Mouse (Mus musculus) common myeloid progenitor, adult 5-6 weeks (primary cell): ENCODE results near the gene Jaml. TPM values are rescaled to one million over a fixed set of nuclear protein-coding genes. Genes with fewer than 3 reads are reported as not detected.
"Not testable (repeated sequence)": the region's sequence is repeated elsewhere in the genome, so short reads cannot be mapped to it uniquely, and the experiment has no call there.

Source experiments
- ATAC-seq: replicated peaks from 2 replicates; pipeline ENCODE4 v1.8.0; 2016; ENCODE audit warnings: low read depth, mild to moderate bottlenecking, moderate TSS enrichment, inconsistent platforms; ENCODE audit not compliant: poor library complexity, severe bottlenecking
- total RNA-seq: library from RNA; stranded (forward); fragments of 200-1000, 187-1606 nt; gene quantifications from 2 replicates; pipeline ENCODE4 v1.2.3, GENCODE M21; 2017

The Jaml gene
- 1.6 and 6.1 TPM in 2 replicates for total RNA-seq

GRCm38 (mm10) chr9:45079011-45079410 is at the start of gene Jaml:
Gene Jaml, plus strand, starts transcription at chr9:45079183.
- ATAC-seq: peak; percentile 97

- ATAC-seq: no peak
These were observed 48.6 kb upstream of the Jaml start for GRCm38 (mm10) chr9:45030341-45030740.

- no peak for ATAC-seq
These were observed 46.7 kb upstream of the Jaml start for GRCm38 (mm10) chr9:45032261-45032660.

GRCm38 (mm10) chr9:45034526-45034925 is 44.5 kb upstream of the Jaml start:
- ATAC-seq: no peak

- not testable (repeated sequence) for ATAC-seq
These were observed 41.2 kb upstream of the Jaml start for GRCm38 (mm10) chr9:45037803-45038202.

GRCm38 (mm10) chr9:45039499-45039898 is 39.5 kb upstream of the Jaml start, which contains the start of gene Mpzl2:
Gene Mpzl2, plus strand, starts transcription at chr9:45039799.
- ATAC-seq: no peak

GRCm38 (mm10) chr9:45040066-45040845 is 38.7 kb upstream of the Jaml start:
- ATAC-seq: no peak

- peak; percentile 90 for ATAC-seq
These were observed 37.7 kb upstream of the Jaml start for GRCm38 (mm10) chr9:45041131-45041838.

- 0 out of 2 replicates have a peak, but pooled peaks have one; percentile 16 for ATAC-seq
These were observed 36.8 kb upstream of the Jaml start for GRCm38 (mm10) chr9:45042056-45042720.

- ATAC-seq: no peak
These were observed 36.0 kb upstream of the Jaml start for GRCm38 (mm10) chr9:45042947-45043346.

GRCm38 (mm10) chr9:45046973-45047372 is 32.0 kb upstream of the Jaml start:
- no peak for ATAC-seq

- ATAC-seq: peak; percentile 78
These were observed 30.5 kb upstream of the Jaml start for GRCm38 (mm10) chr9:45048511-45048910.

- ATAC-seq: peak; percentile 52
These were observed 29.3 kb upstream of the Jaml start for GRCm38 (mm10) chr9:45049731-45050130.

GRCm38 (mm10) chr9:45050301-45050700 is 28.7 kb upstream of the Jaml start:
- no peak for ATAC-seq

- ATAC-seq: peak; percentile 58
These were observed 23.8 kb upstream of the Jaml start, which contains the start of gene Mpzl3 for GRCm38 (mm10) chr9:45055082-45055713. Gene Mpzl3, plus strand, starts transcription at chr9:45055186.

GRCm38 (mm10) chr9:45058304-45058940 is 20.6 kb upstream of the Jaml start:
- ATAC-seq: no peak

- no peak for ATAC-seq
These were observed 18.8 kb upstream of the Jaml start for GRCm38 (mm10) chr9:45060151-45060550.

GRCm38 (mm10) chr9:45062677-45063076 is 16.3 kb upstream of the Jaml start:
- no peak for ATAC-seq

GRCm38 (mm10) chr9:45064421-45064820 is 14.6 kb upstream of the Jaml start:
- no peak for ATAC-seq

- no peak for ATAC-seq
These were observed 12.2 kb upstream of the Jaml start for GRCm38 (mm10) chr9:45066735-45067134.
